ENCODE assay signal across 8 mouse cellular contexts in the genomic region with DNA sequence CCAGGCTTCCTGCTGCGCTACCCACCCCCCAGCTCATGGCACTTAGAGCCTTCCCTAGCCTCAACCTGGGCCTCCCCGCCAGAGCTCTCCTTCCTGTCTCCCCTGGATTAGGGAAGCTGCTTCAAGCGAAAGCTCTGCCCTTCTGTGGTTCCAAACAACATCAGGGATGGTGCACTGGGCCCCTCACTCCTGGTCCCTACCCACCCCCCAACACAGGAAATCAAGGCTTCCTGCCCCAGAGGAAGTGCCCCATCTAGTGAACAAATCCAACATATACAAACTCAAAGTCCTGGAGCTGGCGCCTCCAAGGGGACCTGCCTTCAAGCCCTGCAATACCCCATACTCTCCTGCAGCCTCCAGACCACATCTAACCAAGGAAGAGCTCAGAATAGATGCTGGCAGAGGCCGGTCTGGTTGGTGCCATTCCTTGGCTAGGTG. TPM values are rescaled to one million over a fixed set of nuclear protein-coding genes. Genes with fewer than 3 reads are reported as not detected.
A peak's percentile ranks its signal among the peaks of the same experiment; 100 is the strongest.
DNase-seq lines count a peak whose midpoint lies in the region; ATAC-seq and TF ChIP-seq lines count a peak whose summit lies in the region.

No protein-coding gene starts in this region.

- H3K9me3 ChIP-seq in forebrain, postnatal 0 days (ENCODE audit: low read length): no peaks in the 10 kb centered on the region
- no peaks in the 10 kb centered on the region for H3K9me3 ChIP-seq in kidney, postnatal 0 days (replicated peaks; ENCODE audit: low read length)

- ATAC-seq in forebrain, postnatal 0 days: no peak
- ATAC-seq in kidney, postnatal 0 days (replicated peaks; ENCODE audit: low FRiP score, low read depth): no peak

- H3K27ac ChIP-seq in forebrain, postnatal 0 days (ENCODE audit: low read depth, low read length): no peak overlapping the region
- H3K27ac ChIP-seq in kidney, postnatal 0 days: peak overlapping the region; percentile 98

- intact Hi-C loops in gastrocnemius, postnatal 14 days (cut with DNase I; ENCODE audit: low total_unique reads): no loop called here

- peak; percentile 26 for TF ChIP-seq CTCF in forebrain, postnatal 0 days (IDR thresholded peaks at IDR 0.05; ENCODE audit: low read depth)
- peak; percentile 43 for TF ChIP-seq CTCF in kidney, postnatal 0 days (IDR thresholded peaks at IDR 0.05; ENCODE audit: low read depth)

- peak overlapping the region; percentile 28 for H3K4me2 ChIP-seq in forebrain, postnatal 0 days (ENCODE audit: low read depth)
- peak overlapping the region; percentile 72 for H3K4me2 ChIP-seq in kidney, postnatal 0 days (ENCODE audit: low read length)

- no peak overlapping the region for H3K4me3 ChIP-seq in forebrain, postnatal 0 days (ENCODE audit: low read depth, low read length)
- H3K4me3 ChIP-seq in kidney, postnatal 0 days (replicated peaks; ENCODE audit: low read depth, low read length): peak overlapping the region; percentile 89; the same call in 1 of the 2 replicates

- no peaks in the 10 kb centered on the region for H3K27me3 ChIP-seq in forebrain, postnatal 0 days (ENCODE audit: insufficient read depth, low read length)
- H3K27me3 ChIP-seq in kidney, postnatal 0 days (ENCODE audit: insufficient read depth, low read length): no peaks in the 10 kb centered on the region

- no peak overlapping the region for H3K9ac ChIP-seq in forebrain, postnatal 0 days
- 0 out of 2 replicates have a peak overlapping the region, but pooled peaks have one; percentile 98 for H3K9ac ChIP-seq in kidney, postnatal 0 days (ENCODE audit: low read depth, low read length)

- DNase-seq in gastrocnemius, postnatal 14 days: peak; percentile 33
- DNase-seq in gastrocnemius, adult 18-20 months (ENCODE audit: low spot score): no peak
- DNase-seq in forebrain, postnatal 0 days: no peak
- DNase-seq in kidney, postnatal 0 days (ENCODE audit: low spot score): peak; percentile 66
- peak; percentile 81 for DNase-seq in lung, postnatal 36 days
- DNase-seq in cerebellum, postnatal 36 days: no peak
- DNase-seq in retina, postnatal 1 day: no peak
- DNase-seq in adrenal gland, adult 2 months: no peak

- H3K4me1 ChIP-seq in forebrain, postnatal 0 days (ENCODE audit: insufficient read depth): peaks cover 46% of the 10 kb centered on the region
- peaks cover 61% of the 10 kb centered on the region for H3K4me1 ChIP-seq in kidney, postnatal 0 days (replicated peaks; ENCODE audit: insufficient read depth, low read length)

- 64% methylated on average over 5 of the region's 5 CpGs for WGBS in forebrain, postnatal 0 days
- 63% methylated on average over 5 of the region's 5 CpGs for WGBS in kidney, postnatal 0 days

- no peaks in the 10 kb centered on the region; the same call in 1 of the 2 replicates for H3K36me3 ChIP-seq in forebrain, postnatal 0 days (ENCODE audit: insufficient read depth)
- H3K36me3 ChIP-seq in kidney, postnatal 0 days (ENCODE audit: insufficient read depth, low read length): 0 out of 2 replicates have a peak, but pooled peaks cover 10% of the 10 kb centered on the region

RNA-seq across cellular contexts. Expression of gene Hdac7, which starts 15.4 kb away (rescaled TPM):
- 10 to 100 TPM; 18.2 to 23.3 TPM for total RNA-seq in gastrocnemius, postnatal 14 days (2021)
- total RNA-seq in gastrocnemius, adult 18-20 months (2021): 10 to 100 TPM in 1 of 2 experiments, 1 to 10 TPM in 1; 6.2 to 10.3 TPM
- total RNA-seq in forebrain, postnatal 0 days (2014; rRNA removed): 20.7 and 29.4 TPM in 2 replicates
- 16.2 and 21.6 TPM in 2 replicates for polyA plus RNA-seq in forebrain, postnatal 0 days (2015; fragmentation: Nextera tagmentation; extraction: Ambion mirVana)
- polyA plus RNA-seq in kidney, postnatal 0 days (2015; fragmentation: Nextera tagmentation; extraction: Ambion mirVana): 24.5 and 24.7 TPM in 2 replicates
- total RNA-seq in adrenal gland, adult 2 months (2021): 10 to 100 TPM; 52.5 to 65.1 TPM
- 256 and 263 TPM in 2 replicates for polyA plus RNA-seq in adrenal gland, adult 2 months (2012; rRNA removed)

RNA-seq across cellular contexts. Expression of gene Slc48a1, which starts 50.6 kb away (rescaled TPM):
- 10 to 100 TPM; 39.9 to 40.3 TPM for total RNA-seq in gastrocnemius, postnatal 14 days (2021)
- total RNA-seq in gastrocnemius, adult 18-20 months (2021): 10 to 100 TPM; 45.0 to 48.7 TPM
- total RNA-seq in forebrain, postnatal 0 days (2014; rRNA removed): 40.2 and 56.4 TPM in 2 replicates
- polyA plus RNA-seq in forebrain, postnatal 0 days (2015; fragmentation: Nextera tagmentation; extraction: Ambion mirVana): 123 and 135 TPM in 2 replicates
- 86.9 and 108 TPM in 2 replicates for polyA plus RNA-seq in kidney, postnatal 0 days (2015; fragmentation: Nextera tagmentation; extraction: Ambion mirVana)
- total RNA-seq in adrenal gland, adult 2 months (2021): 100 to 1,000 TPM; 116 to 158 TPM
- 204 and 217 TPM in 2 replicates for polyA plus RNA-seq in adrenal gland, adult 2 months (2012; rRNA removed)

Comparison
In these comparisons a context has a peak if more than half of its experiments do, and no peak if none do; other contexts are left out.
1. DNase-seq: peak in gastrocnemius, postnatal 14 days (single experiment), kidney, postnatal 0 days (single experiment) and lung, postnatal 36 days (single experiment); none in gastrocnemius, adult 18-20 months (single experiment), forebrain, postnatal 0 days (single experiment), cerebellum, postnatal 36 days (0 of 2), retina, postnatal 1 day (single experiment) and adrenal gland, adult 2 months (single experiment).